Mouse (Mus musculus): ENCODE measurements around the gene Msantd2. TPM values are rescaled to one million over a fixed set of nuclear protein-coding genes. Genes with fewer than 3 reads are reported as not detected.
A peak's percentile ranks its signal among the peaks of the same experiment; 100 is the strongest.

Msantd2 gene
- polyA plus RNA-seq, 1 experiment from 2014 or later, result 24.8 TPM

GRCm38 (mm10) chr9:37544447-37545165, 55.5 kb downstream of the Msantd2 start:
- Histone ChIP-seq H3K36me3 (no peaks in the 10 kb centered on the region), H3K4me2 (replicated peaks) (peak overlapping the region; percentile 59), H3K9ac (no peak overlapping the region), H3K9me3 (replicated peaks) (no peaks in the 10 kb centered on the region), H3K27ac (replicated peaks) (no peak overlapping the region), H3K4me1 (peaks cover 12% of the 10 kb centered on the region), H3K4me3 (replicated peaks) (peak overlapping the region; percentile 42), H3K27me3 (peaks cover 34% of the 10 kb centered on the region)
- under 1% methylated on average over 29 of the region's 29 CpGs for WGBS
- ATAC-seq (ENCODE audit: insufficient number of reproducible peaks, low FRiP score, low TSS enrichment, low read depth), result peak; percentile 21; the same call in 1 of the 2 replicates

- peak overlapping the region; percentile 42 for H3K4me3 ChIP-seq (replicated peaks)
- H3K4me1 ChIP-seq, result peaks cover 12% of the 10 kb centered on the region
- peaks cover 40% of the 10 kb centered on the region for H3K27me3 ChIP-seq
- H3K9me3 ChIP-seq (replicated peaks), result no peaks in the 10 kb centered on the region
- 7% methylated on average over 17 of the region's 17 CpGs for WGBS
- no peak overlapping the region for H3K27ac ChIP-seq (replicated peaks)
- H3K4me2 ChIP-seq (replicated peaks), result peak overlapping the region; percentile 59
- no peak overlapping the region for H3K9ac ChIP-seq
- no peaks in the 10 kb centered on the region for H3K36me3 ChIP-seq
- ATAC-seq (ENCODE audit: insufficient number of reproducible peaks, low FRiP score, low TSS enrichment, low read depth), result peak; percentile 17; the same call in 1 of the 2 replicates
Measured at GRCm38 (mm10) chr9:37545166-37545610, 56.1 kb downstream of the Msantd2 start.

- peaks cover 12% of the 10 kb centered on the region for H3K4me1 ChIP-seq
- peaks cover 47% of the 10 kb centered on the region for H3K27me3 ChIP-seq
- ATAC-seq (ENCODE audit: insufficient number of reproducible peaks, low FRiP score, low TSS enrichment, low read depth), result no peak
- H3K9me3 ChIP-seq (replicated peaks), result no peaks in the 10 kb centered on the region
- H3K4me3 ChIP-seq (replicated peaks), result no peak overlapping the region
- no peak overlapping the region for H3K4me2 ChIP-seq (replicated peaks)
- H3K36me3 ChIP-seq, result no peaks in the 10 kb centered on the region
- 19% methylated on average over 27 of the region's 27 CpGs for WGBS
- H3K27ac ChIP-seq (replicated peaks), result no peak overlapping the region
- no peak overlapping the region for H3K9ac ChIP-seq
Measured at GRCm38 (mm10) chr9:37545847-37546452, 56.8 kb downstream of the Msantd2 start.

- H3K4me2 ChIP-seq (replicated peaks), result no peak overlapping the region
- no peak overlapping the region for H3K4me3 ChIP-seq (replicated peaks)
- H3K9me3 ChIP-seq (replicated peaks), result no peaks in the 10 kb centered on the region
- H3K4me1 ChIP-seq, result peaks cover 15% of the 10 kb centered on the region
- peaks cover 56% of the 10 kb centered on the region for H3K27me3 ChIP-seq
- H3K27ac ChIP-seq (replicated peaks), result no peak overlapping the region
- WGBS, result 72% methylated on average over 1 of the region's 1 CpGs
- H3K36me3 ChIP-seq, result no peaks in the 10 kb centered on the region
- no peak for ATAC-seq (ENCODE audit: insufficient number of reproducible peaks, low FRiP score, low TSS enrichment, low read depth)
- H3K9ac ChIP-seq, result no peak overlapping the region
Measured at GRCm38 (mm10) chr9:37546889-37547288, 57.8 kb downstream of the Msantd2 start.

- H3K4me3 ChIP-seq (replicated peaks), result no peak overlapping the region
- no peak overlapping the region for H3K4me2 ChIP-seq (replicated peaks)
- ATAC-seq (ENCODE audit: insufficient number of reproducible peaks, low FRiP score, low TSS enrichment, low read depth), result no peak
- WGBS, result 67% methylated on average over 1 of the region's 1 CpGs
- H3K9me3 ChIP-seq (replicated peaks), result no peaks in the 10 kb centered on the region
- peaks cover 23% of the 10 kb centered on the region for H3K4me1 ChIP-seq
- H3K36me3 ChIP-seq, result no peaks in the 10 kb centered on the region
- no peak overlapping the region for H3K27ac ChIP-seq (replicated peaks)
- H3K9ac ChIP-seq, result no peak overlapping the region
- peaks cover 62% of the 10 kb centered on the region for H3K27me3 ChIP-seq
Measured at GRCm38 (mm10) chr9:37550435-37550834, 61.3 kb downstream of the Msantd2 start.

GRCm38 (mm10) chr9:37551751-37552531, 62.8 kb downstream of the Msantd2 start:
- H3K4me1 ChIP-seq, result peaks cover 30% of the 10 kb centered on the region
- 0 out of 2 replicates have a peak overlapping the region, but pooled peaks have one; percentile 18 for H3K9ac ChIP-seq
- peak overlapping the region; percentile 95 for H3K4me2 ChIP-seq (replicated peaks)
- no peaks in the 10 kb centered on the region for H3K9me3 ChIP-seq (replicated peaks)
- 2% methylated on average over 23 of the region's 23 CpGs for WGBS
- peaks cover 55% of the 10 kb centered on the region for H3K27me3 ChIP-seq
- no peak overlapping the region for H3K27ac ChIP-seq (replicated peaks)
- ATAC-seq (ENCODE audit: insufficient number of reproducible peaks, low FRiP score, low TSS enrichment, low read depth), result no peak
- H3K4me3 ChIP-seq (replicated peaks), result peak overlapping the region; percentile 47
- no peaks in the 10 kb centered on the region for H3K36me3 ChIP-seq

- Histone ChIP-seq H3K36me3 (no peaks in the 10 kb centered on the region), H3K9ac (0 out of 2 replicates have a peak within 1 kb of the TSS, but pooled peaks have one; percentile 18), H3K9me3 (replicated peaks) (no peaks in the 10 kb centered on the region), H3K27ac (replicated peaks) (no peak within 1 kb of the TSS), H3K4me3 (replicated peaks) (peak within 1 kb of the TSS; percentile 47), H3K4me2 (replicated peaks) (peak within 1 kb of the TSS; percentile 95), H3K27me3 (peaks cover 51% of the 10 kb centered on the region), H3K4me1 (peaks cover 30% of the 10 kb centered on the region)
- WGBS, result 4% methylated on average over 31 of the region's 31 CpGs
- ATAC-seq (ENCODE audit: insufficient number of reproducible peaks, low FRiP score, low TSS enrichment, low read depth), result peak; percentile 87
Measured at GRCm38 (mm10) chr9:37552536-37553293, 63.6 kb downstream of the Msantd2 start, which contains the start of gene Nrgn. Gene Nrgn, minus strand, starts transcription at chr9:37552904.

- Histone ChIP-seq H3K36me3 (no peaks in the 10 kb centered on the region), H3K4me3 (replicated peaks) (no peak overlapping the region), H3K4me1 (peaks cover 30% of the 10 kb centered on the region), H3K27ac (replicated peaks) (no peak overlapping the region), H3K9ac (no peak overlapping the region), H3K4me2 (replicated peaks) (no peak overlapping the region), H3K9me3 (replicated peaks) (no peaks in the 10 kb centered on the region), H3K27me3 (peaks cover 40% of the 10 kb centered on the region)
- WGBS, result 89% methylated on average over 1 of the region's 1 CpGs
- ATAC-seq (ENCODE audit: insufficient number of reproducible peaks, low FRiP score, low TSS enrichment, low read depth), result no peak
Measured at GRCm38 (mm10) chr9:37554279-37554678, 65.2 kb downstream of the Msantd2 start.

GRCm38 (mm10) chr9:37554838-37555748, 66.0 kb downstream of the Msantd2 start, which contains the start of gene Siae:
Gene Siae, plus strand, starts transcription at chr9:37555698.
- Histone ChIP-seq H3K4me2 (replicated peaks) (no peak within 1 kb of the TSS), H3K27me3 (peaks cover 32% of the 10 kb centered on the region), H3K4me3 (replicated peaks) (no peak within 1 kb of the TSS), H3K9me3 (replicated peaks) (no peaks in the 10 kb centered on the region), H3K27ac (replicated peaks) (peak within 1 kb of the TSS; percentile 51; the same call in 1 of the 2 replicates), H3K36me3 (no peaks in the 10 kb centered on the region), H3K9ac (no peak within 1 kb of the TSS), H3K4me1 (peaks cover 30% of the 10 kb centered on the region)
- no peak for ATAC-seq (ENCODE audit: insufficient number of reproducible peaks, low FRiP score, low TSS enrichment, low read depth)
- 21% methylated on average over 7 of the region's 7 CpGs for WGBS

GRCm38 (mm10) chr9:37556366-37556765, 67.2 kb downstream of the Msantd2 start:
- Histone ChIP-seq H3K4me3 (replicated peaks) (no peak overlapping the region), H3K4me2 (replicated peaks) (no peak overlapping the region), H3K27ac (replicated peaks) (peak overlapping the region; percentile 51; the same call in 1 of the 2 replicates), H3K4me1 (peaks cover 30% of the 10 kb centered on the region), H3K27me3 (peaks cover 20% of the 10 kb centered on the region), H3K9me3 (replicated peaks) (no peaks in the 10 kb centered on the region), H3K36me3 (no peaks in the 10 kb centered on the region), H3K9ac (no peak overlapping the region)
- 50% methylated on average over 3 of the region's 3 CpGs for WGBS
- ATAC-seq (ENCODE audit: insufficient number of reproducible peaks, low FRiP score, low TSS enrichment, low read depth), result no peak; the same call in 1 of the 2 replicates
